Mouse (Mus musculus) bone marrow, adult 2 months (tissue): ENCODE results near the gene Dqx1.

Experiments
- CTCF ChIP-seq: fragments of 200-500 bp; IDR thresholded peaks from 2 replicates; pipeline ENCODE4 v1.5.1; 2011; ENCODE audit warnings: low read length, control low read depth; ENCODE audit not compliant: control insufficient read depth, insufficient read depth
- POLR2A ChIP-seq: fragments of 200-500 bp; IDR thresholded peaks from 2 replicates; pipeline ENCODE4 v1.6.1; 2011; ENCODE audit warnings: low read depth, mild to moderate bottlenecking, control low read depth, low read length, borderline replicate concordance; ENCODE audit not compliant: control insufficient read depth

DNA sequence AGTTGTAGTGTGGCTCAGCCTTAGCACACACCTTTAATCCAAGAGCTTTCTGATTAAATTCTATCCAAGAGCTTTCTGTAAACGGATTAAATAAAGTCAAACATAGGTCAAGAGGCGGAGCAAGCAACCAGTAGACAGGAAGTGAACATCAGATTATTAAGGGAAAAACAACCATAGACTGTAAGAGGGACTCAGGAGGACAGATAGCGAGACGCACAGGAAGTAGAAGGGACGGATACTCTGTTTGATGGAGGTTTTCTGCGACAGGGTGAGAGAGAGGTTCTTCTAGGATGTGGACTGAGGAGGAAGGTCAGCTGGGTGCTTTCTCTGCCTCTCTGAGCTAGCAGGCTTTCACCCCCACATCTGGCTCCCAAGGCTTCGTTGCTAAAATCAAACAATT lies 47.6 kb upstream of the Dqx1 start:
- TF ChIP-seq CTCF (no peak), POLR2A (no peak)
